Mouse (Mus musculus) limb, embryonic 15.5 days (tissue): ENCODE data around the gene Dstn. TPM values are rescaled to one million over a fixed set of nuclear protein-coding genes. Genes with fewer than 3 reads are reported as not detected.
A peak's percentile ranks its signal among the peaks of the same experiment; 100 is the strongest.

Experiments used
- ATAC-seq: fragments of 200-750 bp; cut with Nextera tagmentation; 2 replicates; pipeline ENCODE4 v1.8.0; 2017; ENCODE audit warnings: low read depth, moderate TSS enrichment; ENCODE audit not compliant: insufficient number of reproducible peaks, low FRiP score, low TSS enrichment
- H3K27ac ChIP-seq: fragments of 300-500 bp; sonication (generic); 2 replicates; pipeline ENCODE4 v1.5.1; 2015; ENCODE audit warnings: moderate library complexity, mild to moderate bottlenecking, inconsistent platforms
- H3K27me3 ChIP-seq: fragments of 300-500 bp; sonication (generic); 2 replicates; pipeline ENCODE4 v1.6.1; 2015; ENCODE audit warnings: inconsistent platforms
- H3K36me3 ChIP-seq: fragments of 300-500 bp; sonication (generic); 2 replicates; pipeline ENCODE4 v1.6.1; 2015; ENCODE audit warnings: inconsistent platforms
- H3K4me1 ChIP-seq: fragments of 300-500 bp; sonication (generic); 2 replicates; pipeline ENCODE4 v1.6.1; 2015; ENCODE audit warnings: inconsistent platforms
- H3K4me2 ChIP-seq: fragments of 300-500 bp; sonication (generic); 2 replicates; pipeline ENCODE4 v1.6.1; 2015; ENCODE audit warnings: mild to moderate bottlenecking, inconsistent platforms
- H3K4me3 ChIP-seq: fragments of 300-500 bp; sonication (generic); 2 replicates; pipeline ENCODE4 v1.5.1; 2015; ENCODE audit warnings: mild to moderate bottlenecking, inconsistent platforms
- H3K9ac ChIP-seq: fragments of 300-500 bp; sonication (generic); 2 replicates; pipeline ENCODE4 v1.6.1; 2015; ENCODE audit warnings: inconsistent platforms
- H3K9me3 ChIP-seq: fragments of 300-500 bp; sonication (generic); 2 replicates; pipeline ENCODE4 v1.6.1; 2016; ENCODE audit warnings: inconsistent platforms
- WGBS: fragments of 180-500 bp; shearing (Covaris S2); methylation state at CpG from one replicate; pipeline ENCODE4 v1.1.7; 2015; 5-methylcytosine and 5-hydroxymethylcytosine counted together
- polyA plus RNA-seq: library from polyadenylated mRNA; unstranded; fragments of >200 nt; fragmentation: Nextera tagmentation; extraction: Ambion mirVana; gene quantifications from 2 replicates; pipeline ENCODE4 v1.2.1, GENCODE M21; 2015

Gene Dstn
- polyA plus RNA-seq, 1 experiment from 2014 or later: 458 TPM

GRCm38 (mm10) chr2:143891302-143892048, 23.6 kb upstream of the Dstn start:
- 79% methylated on average over 10 of the region's 10 CpGs for WGBS

GRCm38 (mm10) chr2:143899470-143900220, 15.5 kb upstream of the Dstn start:
- no peak for ATAC-seq
- no peak overlapping the region for H3K4me2 ChIP-seq
- WGBS: 83% methylated on average over 9 of the region's 9 CpGs
- H3K4me1 ChIP-seq: 0 out of 2 replicates have a peak, but pooled peaks cover 5% of the 10 kb centered on the region
- no peak overlapping the region for H3K27ac ChIP-seq
- no peaks in the 10 kb centered on the region for H3K9me3 ChIP-seq
- no peak overlapping the region for H3K9ac ChIP-seq
- no peak overlapping the region for H3K4me3 ChIP-seq
- H3K36me3 ChIP-seq: no peaks in the 10 kb centered on the region
- H3K27me3 ChIP-seq: no peaks in the 10 kb centered on the region

More at GRCm38 (mm10) chr2:143891302-143892048, 23.6 kb upstream of the Dstn start:
- ATAC-seq: no peak
- no peaks in the 10 kb centered on the region for H3K36me3 ChIP-seq
- no peak overlapping the region for H3K4me3 ChIP-seq
- H3K4me1 ChIP-seq: no peaks in the 10 kb centered on the region
- no peaks in the 10 kb centered on the region for H3K9me3 ChIP-seq
- H3K27ac ChIP-seq: no peak overlapping the region
- H3K27me3 ChIP-seq: no peaks in the 10 kb centered on the region
- no peak overlapping the region for H3K9ac ChIP-seq
- no peak overlapping the region for H3K4me2 ChIP-seq

DNA sequence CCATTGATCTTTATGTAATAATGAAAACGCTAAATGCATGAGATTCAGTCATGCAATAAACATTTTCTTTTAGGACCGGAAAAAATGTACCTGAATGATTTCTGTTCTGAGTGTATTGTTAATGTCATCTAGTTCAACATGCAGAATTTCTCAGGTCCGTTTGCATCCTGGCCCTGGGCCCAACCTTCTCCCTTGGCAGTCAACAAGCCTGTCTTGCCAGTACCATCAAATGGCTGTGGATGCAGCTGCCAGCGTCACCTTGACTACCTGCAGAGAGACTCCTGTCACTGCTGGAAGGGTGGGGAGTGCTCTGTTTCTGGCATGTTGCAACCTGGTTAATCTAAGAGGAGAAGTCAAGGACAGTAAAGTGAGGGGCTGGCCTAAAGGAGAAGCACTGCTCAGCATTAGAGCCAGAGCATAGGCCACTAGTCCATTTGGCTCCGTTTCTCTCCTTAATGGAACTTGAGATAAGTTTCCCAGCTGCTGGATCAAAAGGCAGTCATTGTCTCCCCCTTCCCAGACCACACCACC, 14.2 kb upstream of the Dstn start:
- Histone ChIP-seq H3K4me2 (no peak overlapping the region), H3K36me3 (no peaks in the 10 kb centered on the region), H3K4me1 (0 out of 2 replicates have a peak, but pooled peaks cover 5% of the 10 kb centered on the region), H3K27ac (no peak overlapping the region), H3K9ac (no peak overlapping the region), H3K4me3 (no peak overlapping the region), H3K9me3 (no peaks in the 10 kb centered on the region), H3K27me3 (no peaks in the 10 kb centered on the region)
- ATAC-seq: no peak
- WGBS: 66% methylated on average over 5 of the region's 5 CpGs

GRCm38 (mm10) chr2:143903376-143904045, 11.6 kb upstream of the Dstn start:
- Histone ChIP-seq H3K27ac (peak overlapping the region; percentile 74), H3K4me3 (no peak overlapping the region), H3K36me3 (no peaks in the 10 kb centered on the region), H3K4me2 (no peak overlapping the region), H3K9me3 (no peaks in the 10 kb centered on the region), H3K9ac (no peak overlapping the region), H3K27me3 (no peaks in the 10 kb centered on the region), H3K4me1 (0 out of 2 replicates have a peak, but pooled peaks cover 5% of the 10 kb centered on the region)
- 52% methylated on average over 9 of the region's 9 CpGs for WGBS
- no peak for ATAC-seq

DNA sequence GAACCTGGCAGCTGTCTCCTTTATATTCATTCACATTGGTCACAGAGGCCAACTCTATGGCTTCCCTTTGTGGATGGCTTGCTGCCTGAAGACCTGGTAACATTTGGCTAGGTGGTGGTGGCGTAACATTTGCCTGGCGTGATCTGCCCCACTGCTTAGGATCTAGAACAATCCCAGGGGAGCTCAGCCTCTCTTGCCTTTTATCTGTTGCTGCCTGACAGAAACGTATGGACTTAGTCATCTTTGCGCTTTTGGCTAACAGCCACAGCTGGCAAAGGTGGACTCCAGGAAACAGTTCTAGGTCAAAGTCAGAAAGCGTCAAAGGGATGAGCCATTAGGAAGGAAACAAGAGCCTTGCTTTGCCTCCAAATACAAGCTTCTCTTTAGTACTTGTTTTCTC, 10.2 kb upstream of the Dstn start:
- Histone ChIP-seq H3K4me3 (no peak overlapping the region), H3K27ac (no peak overlapping the region), H3K9ac (no peak overlapping the region), H3K9me3 (no peaks in the 10 kb centered on the region), H3K4me2 (no peak overlapping the region), H3K4me1 (0 out of 2 replicates have a peak, but pooled peaks cover 5% of the 10 kb centered on the region), H3K27me3 (no peaks in the 10 kb centered on the region), H3K36me3 (no peaks in the 10 kb centered on the region)
- ATAC-seq: no peak
- WGBS: 76% methylated on average over 5 of the region's 5 CpGs

DNA sequence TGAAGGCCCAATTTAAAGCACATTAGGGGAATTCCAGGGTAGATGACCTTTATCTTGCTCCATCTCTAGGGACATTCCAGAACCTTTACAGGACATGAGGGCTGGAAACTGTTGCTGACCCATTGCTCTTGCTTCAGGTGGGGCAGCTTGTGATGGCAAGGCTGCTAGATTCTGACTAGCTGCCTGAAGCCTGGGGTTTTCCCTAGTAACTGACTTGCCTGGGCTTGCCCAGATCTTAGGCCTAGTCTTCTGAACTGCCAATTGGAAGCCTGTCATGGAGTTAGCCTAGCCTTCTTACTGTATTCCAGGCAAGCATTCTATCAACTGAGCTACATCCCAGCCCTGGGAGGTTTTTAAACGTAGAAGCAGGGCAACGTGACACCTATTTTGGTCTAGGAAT, 5.9 kb upstream of the Dstn start:
- 64% methylated on average over 2 of the region's 2 CpGs for WGBS
- no peak overlapping the region for H3K9ac ChIP-seq
- H3K9me3 ChIP-seq: no peaks in the 10 kb centered on the region
- ATAC-seq: no peak
- H3K4me2 ChIP-seq: no peak overlapping the region
- H3K36me3 ChIP-seq: no peaks in the 10 kb centered on the region
- H3K27me3 ChIP-seq: no peaks in the 10 kb centered on the region
- no peaks in the 10 kb centered on the region; the same call in 1 of the 2 replicates for H3K4me1 ChIP-seq
- H3K4me3 ChIP-seq: no peak overlapping the region
- no peak overlapping the region for H3K27ac ChIP-seq

DNA sequence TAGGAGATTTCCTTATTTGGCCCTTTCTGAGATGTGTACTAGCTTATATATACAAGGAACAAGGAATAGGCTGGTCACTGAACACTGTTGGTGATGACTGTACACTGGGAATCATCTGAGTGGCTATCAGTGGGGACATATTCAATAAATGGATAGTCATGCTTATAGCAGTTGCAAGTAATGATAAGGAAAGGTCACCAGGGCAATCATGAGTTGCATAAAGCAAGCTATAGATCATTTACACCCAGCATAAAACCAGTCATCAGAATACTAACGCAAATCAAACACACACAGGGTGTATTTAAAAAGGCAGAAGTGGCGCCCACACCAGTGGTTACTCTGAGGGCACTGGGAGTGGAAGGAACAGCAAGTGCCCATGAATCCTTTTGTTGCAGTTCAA, 2.9 kb upstream of the Dstn start:
- 86% methylated on average over 2 of the region's 2 CpGs for WGBS
- Histone ChIP-seq H3K4me1 (peaks cover 8% of the 10 kb centered on the region), H3K4me3 (no peak overlapping the region), H3K9me3 (no peaks in the 10 kb centered on the region), H3K27me3 (no peaks in the 10 kb centered on the region), H3K4me2 (no peak overlapping the region), H3K27ac (no peak overlapping the region), H3K36me3 (no peaks in the 10 kb centered on the region), H3K9ac (no peak overlapping the region)
- no peak for ATAC-seq

GRCm38 (mm10) chr2:143914221-143914620, 899 bp upstream of the Dstn start:
- H3K27me3 ChIP-seq: no peaks in the 10 kb centered on the region
- H3K4me2 ChIP-seq: peak overlapping the region; percentile 71
- H3K9ac ChIP-seq: peak overlapping the region; percentile 53
- peak overlapping the region; percentile 73 for H3K4me3 ChIP-seq
- peak overlapping the region; percentile 97 for H3K27ac ChIP-seq
- H3K36me3 ChIP-seq: no peaks in the 10 kb centered on the region
- H3K4me1 ChIP-seq: peaks cover 22% of the 10 kb centered on the region
- ATAC-seq: no peak
- no peaks in the 10 kb centered on the region for H3K9me3 ChIP-seq
- 3% methylated on average over 10 of the region's 10 CpGs for WGBS

DNA sequence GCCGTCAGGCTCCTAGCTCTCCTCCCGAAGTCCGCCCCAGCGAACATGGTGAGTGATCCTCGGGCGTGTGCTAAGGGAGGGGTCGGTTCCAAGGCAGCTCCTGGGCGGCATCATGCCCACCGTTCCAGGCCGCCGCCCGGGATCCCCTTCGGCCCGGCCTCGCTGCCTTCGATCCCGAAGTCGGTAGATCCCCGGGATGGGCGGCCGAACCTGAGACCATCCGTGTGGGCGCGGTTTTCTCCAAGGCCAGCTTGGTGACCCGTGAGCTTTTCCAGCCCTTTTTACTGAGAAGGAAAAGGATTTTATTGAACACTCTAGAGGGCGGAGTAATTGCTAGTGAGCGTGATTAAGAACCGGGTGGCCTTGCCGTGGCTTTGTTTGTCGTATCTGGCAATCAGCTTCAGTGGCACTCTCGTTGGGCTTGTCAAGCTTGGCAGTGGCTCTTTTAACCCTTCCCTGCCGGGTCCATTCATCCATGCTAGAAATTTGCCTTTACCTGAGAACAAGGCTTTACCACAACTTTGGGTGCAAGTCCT, 548 bp downstream of the Dstn start:
- peak overlapping the region; percentile 73 for H3K4me3 ChIP-seq
- peak overlapping the region; percentile 71 for H3K9ac ChIP-seq
- no peaks in the 10 kb centered on the region for H3K27me3 ChIP-seq
- H3K4me1 ChIP-seq: peaks cover 22% of the 10 kb centered on the region
- WGBS: under 1% methylated on average over 31 of the region's 32 CpGs
- no peaks in the 10 kb centered on the region for H3K9me3 ChIP-seq
- no peak for ATAC-seq
- peak overlapping the region; percentile 97 for H3K27ac ChIP-seq
- H3K4me2 ChIP-seq: peak overlapping the region; percentile 71
- H3K36me3 ChIP-seq: no peaks in the 10 kb centered on the region

- 3% methylated on average over 5 of the region's 5 CpGs for WGBS
- peak overlapping the region; percentile 71 for H3K9ac ChIP-seq
- no peaks in the 10 kb centered on the region for H3K27me3 ChIP-seq
- peaks cover 22% of the 10 kb centered on the region for H3K4me1 ChIP-seq
- H3K36me3 ChIP-seq: no peaks in the 10 kb centered on the region
- peak overlapping the region; percentile 73 for H3K4me3 ChIP-seq
- H3K27ac ChIP-seq: peak overlapping the region; percentile 97
- peak overlapping the region; percentile 71 for H3K4me2 ChIP-seq
- ATAC-seq: no peak
- no peaks in the 10 kb centered on the region for H3K9me3 ChIP-seq
Observed at GRCm38 (mm10) chr2:143916229-143916628, 1.1 kb downstream of the Dstn start.

- WGBS: 36% methylated on average over 5 of the region's 5 CpGs
- H3K9me3 ChIP-seq: no peaks in the 10 kb centered on the region
Observed at GRCm38 (mm10) chr2:143917622-143918021, 2.5 kb downstream of the Dstn start.

More at GRCm38 (mm10) chr2:143917622-143918021, 2.5 kb downstream of the Dstn start:
- H3K36me3 ChIP-seq: no peaks in the 10 kb centered on the region
- no peak for ATAC-seq
- peak overlapping the region; percentile 71 for H3K4me2 ChIP-seq
- H3K4me3 ChIP-seq: no peak overlapping the region
- H3K27ac ChIP-seq: no peak overlapping the region
- H3K4me1 ChIP-seq: peaks cover 22% of the 10 kb centered on the region
- H3K9ac ChIP-seq: no peak overlapping the region
- no peaks in the 10 kb centered on the region for H3K27me3 ChIP-seq
